Mouse (Mus musculus) hindbrain, embryonic 10.5 days (tissue): ENCODE results near the gene Padi4. TPM values are rescaled to one million over a fixed set of nuclear protein-coding genes. Genes with fewer than 3 reads are reported as not detected.

Experiments used
- DNase-seq: peaks from one replicate; pipeline ENCODE4 v3.0.0-alpha.2; 2017; ENCODE audit warnings: low spot score
- H3K27ac ChIP-seq: fragments of 300-500 bp; sonication (generic); 2 replicates; pipeline ENCODE4 v1.5.1; 2016; ENCODE audit warnings: mild to moderate bottlenecking, moderate library complexity
- H3K27me3 ChIP-seq: fragments of 300-500 bp; sonication (generic); 2 replicates; pipeline ENCODE4 v1.6.1; 2016; ENCODE audit warnings: mild to moderate bottlenecking; ENCODE audit not compliant: poor library complexity, insufficient read depth, severe bottlenecking
- H3K36me3 ChIP-seq: fragments of 300-500 bp; sonication (generic); 2 replicates; pipeline ENCODE4 v1.6.1; 2016; ENCODE audit warnings: mild to moderate bottlenecking, moderate library complexity
- H3K4me1 ChIP-seq: fragments of 300-500 bp; sonication (generic); replicated peaks from 2 replicates; pipeline ENCODE4 v1.6.1; 2016; ENCODE audit warnings: mild to moderate bottlenecking
- H3K4me3 ChIP-seq: fragments of 300-500 bp; sonication (generic); 2 replicates; pipeline ENCODE4 v1.5.1; 2016; ENCODE audit warnings: mild to moderate bottlenecking, moderate library complexity
- H3K9me3 ChIP-seq: fragments of 300-500 bp; sonication (generic); 2 replicates; pipeline ENCODE4 v1.6.1; 2016; ENCODE audit warnings: mild to moderate bottlenecking, moderate library complexity
- WGBS: fragments of 180-500 bp; shearing (Covaris S2); methylation state at CpG from one replicate; pipeline ENCODE4 v1.1.7; 2016; 5-methylcytosine and 5-hydroxymethylcytosine counted together
- polyA plus RNA-seq: library from polyadenylated mRNA; unstranded; fragments of >200 nt; fragmentation: Nextera tagmentation; extraction: Ambion mirVana; gene quantifications from 2 replicates; pipeline ENCODE4 v1.2.1, GENCODE M21; 2016

Padi4 gene
- polyA plus RNA-seq, result 0.35 and 0.51 TPM in 2 replicates

DNA sequence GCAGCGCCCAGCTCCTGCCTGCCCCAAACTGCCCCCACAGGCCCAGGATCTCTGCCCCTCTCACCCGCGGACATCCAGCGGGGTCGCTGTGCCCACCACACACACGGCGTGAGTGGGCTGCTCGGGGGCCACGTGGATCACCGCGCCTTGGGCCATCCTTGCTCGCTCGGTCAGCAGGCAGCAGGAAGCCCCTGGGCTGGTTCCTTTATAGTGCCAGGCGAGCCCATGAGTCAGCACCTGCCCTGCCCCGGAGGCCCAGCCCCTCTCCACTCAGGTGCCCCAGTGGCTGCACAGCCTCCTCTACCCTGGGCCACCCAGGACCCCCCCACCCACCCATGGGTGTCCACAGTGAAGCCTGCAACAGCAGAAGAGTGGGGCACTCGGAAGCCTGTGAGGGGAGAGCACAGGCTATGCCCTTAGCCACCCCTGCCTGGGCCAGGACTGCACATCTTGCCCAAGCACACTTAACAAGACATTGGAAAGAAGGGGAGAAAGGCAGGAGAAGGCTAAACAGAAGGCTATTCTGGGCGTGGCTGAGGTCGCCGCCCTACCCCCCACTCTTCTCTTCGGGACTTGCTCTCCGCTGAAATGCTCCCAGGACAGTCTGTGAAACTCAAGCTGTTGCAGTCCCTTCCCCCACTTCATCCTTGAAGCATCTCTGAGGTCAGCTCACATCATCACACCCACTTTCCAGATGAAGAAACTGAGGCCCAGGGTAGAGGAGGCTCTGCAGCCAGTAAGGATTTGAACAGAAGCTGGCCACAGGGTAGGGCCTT lies at the start of gene Padi4:
Padi4 (minus strand) TSS at position 212 of the 776 bp plus-strand sequence.
- H3K4me3 ChIP-seq, result no peak within 1 kb of the TSS
- 0 out of 2 replicates have a peak, but pooled peaks cover 2% of the 10 kb centered on the region for H3K27me3 ChIP-seq
- H3K9me3 ChIP-seq, result no peaks in the 10 kb centered on the region
- peaks cover 22% of the 10 kb centered on the region for H3K4me1 ChIP-seq
- WGBS, result 84% methylated on average over 21 of the region's 21 CpGs
- DNase-seq, result no peak
- H3K27ac ChIP-seq, result no peak within 1 kb of the TSS; the same call in 1 of the 2 replicates
- H3K36me3 ChIP-seq, result no peaks in the 10 kb centered on the region

DNA sequence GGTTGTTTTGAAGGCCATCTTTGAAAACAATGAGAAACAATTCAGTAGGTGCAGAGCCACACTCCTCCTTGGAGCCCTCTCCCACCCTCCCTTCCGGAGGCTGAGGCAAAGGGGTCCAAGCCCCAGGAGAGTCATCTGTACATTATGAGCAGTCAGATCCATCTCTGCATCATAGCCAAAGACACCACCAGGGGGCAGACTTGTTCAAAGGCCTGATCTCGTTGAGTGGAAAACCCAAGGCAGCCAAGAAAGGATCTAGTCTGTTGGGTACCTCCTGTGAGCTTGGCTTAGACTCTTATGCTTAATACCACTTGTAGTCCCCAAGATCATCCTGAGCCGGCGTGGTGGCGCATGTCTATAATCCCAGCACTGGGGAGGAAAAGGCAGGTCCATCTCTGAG lies 48.0 kb upstream of the Padi4 start:
- Histone ChIP-seq H3K9me3 (peaks cover 6% of the 10 kb centered on the region; the same call in 1 of the 2 replicates), H3K4me3 (no peak overlapping the region), H3K36me3 (no peaks in the 10 kb centered on the region), H3K4me1 (peaks cover 3% of the 10 kb centered on the region; the same call in 1 of the 2 replicates), H3K27ac (no peak overlapping the region), H3K27me3 (no peaks in the 10 kb centered on the region)
- 71% methylated on average over 5 of the region's 5 CpGs for WGBS
- DNase-seq, result peak; percentile 57

- peaks cover 35% of the 10 kb centered on the region for H3K27me3 ChIP-seq
- DNase-seq, result no peak
- H3K4me1 ChIP-seq, result peaks cover 36% of the 10 kb centered on the region
- no peaks in the 10 kb centered on the region for H3K36me3 ChIP-seq
- WGBS, result 90% methylated on average over 8 of the region's 8 CpGs
- H3K4me3 ChIP-seq, result no peak overlapping the region
- no peak overlapping the region for H3K27ac ChIP-seq
- no peaks in the 10 kb centered on the region for H3K9me3 ChIP-seq
Measured at GRCm38 (mm10) chr4:140817413-140817812, 43.4 kb upstream of the Padi4 start.

DNA sequence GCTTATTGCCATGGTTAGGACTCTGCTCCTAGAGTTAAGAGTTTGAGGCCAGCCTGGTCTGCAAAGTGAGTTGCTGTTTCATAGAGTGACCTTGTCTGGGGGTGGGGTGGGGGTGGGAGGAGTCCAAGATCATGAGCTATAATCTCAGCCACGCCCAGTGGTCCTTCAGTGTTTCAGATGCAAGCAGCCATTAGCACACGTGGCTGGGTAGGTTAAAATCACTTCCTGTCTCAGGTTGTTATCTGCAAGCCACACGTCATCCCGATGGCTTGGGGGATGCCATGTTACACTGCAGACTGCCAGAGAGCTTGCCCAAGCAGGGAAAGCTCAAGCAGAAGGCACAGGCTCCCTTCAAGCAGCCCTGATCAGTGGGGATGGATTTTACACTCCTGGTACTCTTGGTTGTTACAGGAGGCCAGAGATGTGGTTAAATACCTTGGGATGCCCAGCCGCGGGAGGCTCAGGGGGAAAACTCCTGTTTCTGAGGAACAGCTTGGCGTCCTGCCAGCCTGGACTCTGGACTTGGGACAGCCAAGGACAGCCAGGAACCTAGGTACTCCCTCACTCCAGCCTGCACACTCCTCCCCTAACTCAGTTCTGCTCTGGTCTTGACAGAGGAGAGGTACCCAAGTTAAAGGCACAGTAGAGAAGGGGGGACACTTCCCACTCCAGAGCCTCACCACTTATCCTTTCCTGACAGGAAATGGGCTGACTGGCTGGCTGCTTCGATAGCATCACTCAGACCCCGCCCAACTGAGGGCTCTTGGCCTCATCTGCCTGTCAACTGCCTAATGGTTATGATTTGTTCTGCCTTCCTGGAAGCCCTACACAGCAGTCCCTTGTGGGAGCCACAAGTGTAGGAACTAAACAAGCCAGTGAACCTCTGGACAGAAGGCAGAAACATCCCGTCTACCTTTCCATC lies 42.2 kb upstream of the Padi4 start:
- no peak for DNase-seq
- WGBS, result 77% methylated on average over 10 of the region's 10 CpGs

GRCm38 (mm10) chr4:140815496-140815895 lies 41.5 kb upstream of the Padi4 start:
- Histone ChIP-seq H3K4me3 (no peak overlapping the region), H3K9me3 (no peaks in the 10 kb centered on the region), H3K27ac (no peak overlapping the region), H3K36me3 (no peaks in the 10 kb centered on the region), H3K27me3 (peaks cover 35% of the 10 kb centered on the region), H3K4me1 (peaks cover 44% of the 10 kb centered on the region)
- WGBS, result 81% methylated on average over 5 of the region's 5 CpGs
- no peak for DNase-seq

More for the DNA sequence above, 42.2 kb upstream of the Padi4 start:
- Histone ChIP-seq H3K4me3 (no peak overlapping the region), H3K4me1 (peaks cover 39% of the 10 kb centered on the region), H3K9me3 (no peaks in the 10 kb centered on the region), H3K36me3 (no peaks in the 10 kb centered on the region), H3K27ac (no peak overlapping the region), H3K27me3 (peaks cover 35% of the 10 kb centered on the region)

DNA sequence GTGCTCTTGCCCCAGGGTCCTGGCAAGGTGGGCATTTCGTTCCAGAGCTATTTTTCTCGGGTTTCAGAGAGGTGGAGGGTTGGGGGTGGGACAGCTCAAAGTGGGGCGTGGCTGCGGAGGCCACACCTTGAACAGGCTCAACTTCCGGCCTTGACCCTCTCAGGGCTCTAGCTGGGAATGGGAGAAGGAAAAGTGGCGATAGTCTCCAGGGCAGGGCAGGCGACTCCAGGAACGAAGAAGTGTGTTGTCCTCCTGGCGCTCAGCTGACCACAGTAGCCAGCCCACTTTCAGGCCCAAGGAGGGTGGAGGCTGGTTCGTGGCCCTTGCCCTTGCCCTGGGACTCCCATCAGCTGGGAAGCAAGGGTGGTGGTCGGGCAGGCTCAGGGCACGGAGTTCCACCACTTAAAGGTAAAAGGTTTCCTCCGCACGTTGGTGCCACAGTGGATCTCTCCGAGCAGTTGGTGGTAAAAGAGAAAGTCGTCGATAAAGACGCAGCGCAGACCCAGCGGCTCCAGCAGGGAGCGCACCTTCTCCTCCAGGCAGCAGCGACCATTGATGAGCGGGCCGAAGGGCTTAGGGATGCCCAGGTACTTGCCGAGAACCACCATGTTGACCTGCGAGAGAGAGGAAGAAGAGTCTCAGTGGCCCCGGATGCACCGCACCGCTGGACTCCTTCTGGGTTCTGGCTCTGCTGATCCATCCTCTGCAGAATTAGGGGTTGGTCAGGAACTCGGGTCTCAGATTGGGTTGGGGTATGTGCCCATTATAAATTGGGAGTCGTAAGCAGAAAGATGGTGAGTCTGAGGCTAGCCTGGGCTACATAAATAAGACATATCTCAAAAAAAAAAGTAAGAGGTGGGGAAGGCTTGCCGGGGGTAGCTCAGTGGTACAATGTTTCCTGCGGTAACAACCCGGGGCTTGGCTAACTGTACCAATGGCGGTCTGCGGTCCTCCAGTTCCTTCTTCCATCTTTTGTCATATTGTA lies 40.5 kb upstream of the Padi4 start:
- Histone ChIP-seq H3K27ac (peak overlapping the region; percentile 76), H3K27me3 (peaks cover 35% of the 10 kb centered on the region), H3K4me1 (peaks cover 48% of the 10 kb centered on the region), H3K36me3 (no peaks in the 10 kb centered on the region), H3K9me3 (no peaks in the 10 kb centered on the region), H3K4me3 (peak overlapping the region; percentile 49)
- DNase-seq, result peak; percentile 52
- WGBS, result 24% methylated on average over 36 of the region's 36 CpGs

- DNase-seq, result no peak
- WGBS, result 30% methylated on average over 13 of the region's 13 CpGs
- Histone ChIP-seq H3K4me1 (peaks cover 48% of the 10 kb centered on the region), H3K9me3 (no peaks in the 10 kb centered on the region), H3K27me3 (peaks cover 35% of the 10 kb centered on the region), H3K36me3 (no peaks in the 10 kb centered on the region), H3K27ac (peak overlapping the region; percentile 76; the same call in 1 of the 2 replicates), H3K4me3 (peak overlapping the region; percentile 49)
Measured at GRCm38 (mm10) chr4:140813358-140814185, 39.5 kb upstream of the Padi4 start.

- WGBS, result 43% methylated on average over 14 of the region's 14 CpGs
- DNase-seq, result no peak
- no peak overlapping the region for H3K27ac ChIP-seq
Measured at GRCm38 (mm10) chr4:140812609-140813008, 38.6 kb upstream of the Padi4 start.

GRCm38 (mm10) chr4:140812191-140812590 lies 38.2 kb upstream of the Padi4 start:
- WGBS, result 69% methylated on average over 8 of the region's 8 CpGs
- H3K36me3 ChIP-seq, result no peaks in the 10 kb centered on the region
- no peak overlapping the region for H3K4me3 ChIP-seq
- H3K27me3 ChIP-seq, result peaks cover 35% of the 10 kb centered on the region
- H3K9me3 ChIP-seq, result no peaks in the 10 kb centered on the region
- peaks cover 48% of the 10 kb centered on the region for H3K4me1 ChIP-seq
- H3K27ac ChIP-seq, result 0 out of 2 replicates have a peak overlapping the region, but pooled peaks have one; percentile 1
- DNase-seq, result no peak

More at GRCm38 (mm10) chr4:140812609-140813008, 38.6 kb upstream of the Padi4 start:
- Histone ChIP-seq H3K9me3 (no peaks in the 10 kb centered on the region), H3K36me3 (no peaks in the 10 kb centered on the region), H3K4me3 (no peak overlapping the region), H3K4me1 (peaks cover 48% of the 10 kb centered on the region), H3K27me3 (peaks cover 35% of the 10 kb centered on the region)

DNA sequence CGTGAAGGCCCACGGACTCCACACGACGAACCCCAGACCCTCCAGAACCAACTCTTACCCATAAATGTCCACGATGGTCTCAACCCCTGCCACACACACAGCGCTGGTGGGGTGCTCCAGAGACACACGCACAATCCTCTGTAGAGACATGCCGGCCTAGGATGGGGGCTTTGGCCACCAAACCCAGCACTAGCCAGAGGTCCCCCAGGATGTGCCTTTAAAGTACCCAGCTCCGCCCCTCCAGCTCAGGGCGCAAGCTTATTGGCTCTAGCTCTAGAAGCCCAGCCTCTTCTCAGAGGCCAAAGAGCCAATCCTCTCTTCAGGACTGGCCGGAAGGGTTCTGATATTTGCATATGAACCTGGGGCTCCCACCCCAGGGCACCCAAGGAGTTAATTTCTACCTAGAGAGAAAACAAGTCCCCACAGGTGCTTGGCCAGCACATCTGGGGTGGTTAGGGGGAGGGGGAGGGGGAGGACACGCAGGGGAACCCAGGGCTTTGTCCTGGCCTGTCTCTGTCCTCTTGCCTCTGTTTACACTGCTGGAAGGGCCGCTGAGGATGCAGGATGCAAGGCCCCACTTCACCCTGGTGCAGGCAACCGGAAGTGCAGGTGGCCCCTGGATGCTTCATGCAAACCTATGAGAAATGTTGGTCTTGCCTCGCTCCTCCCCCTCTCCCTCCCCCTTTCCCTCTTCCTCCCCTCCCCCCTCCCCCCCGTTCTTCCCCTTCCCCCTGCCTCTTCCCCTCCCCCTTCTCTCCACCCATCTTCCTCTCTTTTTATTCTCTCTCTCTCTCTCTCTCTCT lies 36.6 kb upstream of the Padi4 start, which contains the start of gene Padi3:
Padi3 (minus strand) TSS at position 191 of the 803 bp plus-strand sequence.
- Histone ChIP-seq H3K9me3 (no peaks in the 10 kb centered on the region), H3K4me3 (no peak within 1 kb of the TSS), H3K36me3 (no peaks in the 10 kb centered on the region), H3K4me1 (peaks cover 37% of the 10 kb centered on the region), H3K27me3 (peaks cover 31% of the 10 kb centered on the region), H3K27ac (no peak within 1 kb of the TSS)
- WGBS, result 72% methylated on average over 16 of the region's 16 CpGs
- no peak for DNase-seq
